Mouse (Mus musculus) T-cell, adult 66 days (primary cell): ENCODE data around the gene Tsacc. TPM values are rescaled to one million over a fixed set of nuclear protein-coding genes. Genes with fewer than 3 reads are reported as not detected.

Experiments used
- total RNA-seq, 2 experiments: library from RNA; stranded (reverse); gene quantifications; 3 replicates in 1 of 2; 4 replicates in 1 of 2; pipeline ENCODE4 v1.2.4; 2023

Gene Tsacc
- total RNA-seq, result 1 to 10 TPM; 5.4 to 7.0 TPM

GRCm38 (mm10) chr3:88296561-88297318, at the start of gene Tsacc, which contains the start of gene Cct3:
Tsacc (minus strand) TSS chr3:88296999.
Cct3 (plus strand) TSS chr3:88297116.

GRCm38 (mm10) chr3:88336058-88337013, 39.5 kb upstream of the Tsacc start, which contains the start of the genes Tmem79 and Smg5:
Tmem79 (minus strand) TSS chr3:88336148.
Smg5 (plus strand) TSS chr3:88336260.

GRCm38 (mm10) chr3:88324951-88325405, 28.2 kb upstream of the Tsacc start, which contains the start of gene Glmp:
Glmp (plus strand) TSS chr3:88325023.

GRCm38 (mm10) chr3:88287110-88287509, 9.7 kb downstream of the Tsacc start, which contains the start of gene Gm38392:
Gm38392 (minus strand) TSS chr3:88287210.

GRCm38 (mm10) chr3:88254268-88254926, 42.4 kb downstream of the Tsacc start, which contains the start of gene Rhbg:
Rhbg (minus strand) TSS chr3:88254709.

Other genes with a start within 250 kb of the Tsacc start
- gene Naxe, start 238.5 kb downstream of the Tsacc start, total RNA-seq, result 10 to 100 TPM; 24.1 to 31.7 TPM
- gene Ttc24, start 218.7 kb downstream of the Tsacc start, total RNA-seq, result not detected
- 1 to 10 TPM in 1 of 2 experiments, under 1 TPM in 1; 0.77 to 2.1 TPM for gene Iqgap3, start 215.0 kb downstream of the Tsacc start, total RNA-seq
- 100 to 1,000 TPM; 241 to 255 TPM for gene Mef2d, start 154.6 kb downstream of the Tsacc start, total RNA-seq
- not detected for gene Rhbg, start 42.3 kb downstream of the Tsacc start, total RNA-seq
- not detected for gene Gm38392, start 9.8 kb downstream of the Tsacc start, total RNA-seq
- gene Cct3, start 117 bp upstream of the Tsacc start, total RNA-seq, result 100 to 1,000 TPM; 193 to 228 TPM
- gene Glmp, start 28.0 kb upstream of the Tsacc start, total RNA-seq, result 100 to 1,000 TPM; 118 to 124 TPM
- 1 to 10 TPM in 1 of 2 experiments, not detected in 1; 1.4 TPM for gene Tmem79, start 39.1 kb upstream of the Tsacc start, total RNA-seq
- gene Smg5, start 39.3 kb upstream of the Tsacc start, total RNA-seq, result 100 to 1,000 TPM; 129 to 142 TPM
- gene Paqr6, start 67.6 kb upstream of the Tsacc start, total RNA-seq, result 1 to 10 TPM; 4.3 to 5.6 TPM
- not detected for gene Bglap3, start 75.7 kb upstream of the Tsacc start, total RNA-seq
- gene Bglap2, start 81.7 kb upstream of the Tsacc start, total RNA-seq, result not detected
- not detected for gene Bglap, start 87.5 kb upstream of the Tsacc start, total RNA-seq
- 10 to 100 TPM; 35.0 to 39.0 TPM for gene Pmf1, start 113.3 kb upstream of the Tsacc start, total RNA-seq
- 10 to 100 TPM; 15.6 to 16.2 TPM for gene Slc25a44, start 128.1 kb upstream of the Tsacc start, total RNA-seq
- 100 to 1,000 TPM; 119 to 140 TPM for gene Sema4a, start 164.2 kb upstream of the Tsacc start, total RNA-seq
- 1 to 10 TPM; 3.8 to 6.3 TPM for gene Lmna, start 213.0 kb upstream of the Tsacc start, total RNA-seq
- gene Mex3a, start 235.4 kb upstream of the Tsacc start, total RNA-seq, result 1 to 10 TPM; 3.1 to 3.2 TPM